Mouse (Mus musculus) intestine, embryonic 14.5 days (tissue): ENCODE measurements around the gene Tenm3. TPM values are rescaled to one million over a fixed set of nuclear protein-coding genes. Genes with fewer than 3 reads are reported as not detected.
"Not testable (repeated sequence)": the region's sequence is repeated elsewhere in the genome, so short reads cannot be mapped to it uniquely, and the experiment has no call there.

ENCODE experiments used
- ATAC-seq: fragments of 200-750 bp; cut with Nextera tagmentation; replicated peaks from 2 replicates; pipeline ENCODE4 v1.8.0; 2017; ENCODE audit warnings: low read depth, moderate number of reproducible peaks, moderate TSS enrichment, moderate library complexity; ENCODE audit not compliant: low FRiP score, low TSS enrichment
- DNase-seq: peaks from one replicate; pipeline ENCODE4 v3.0.0-alpha.2; 2018; ENCODE audit warnings: low spot score
- H3K27ac ChIP-seq: fragments of 300-500 bp; sonication (generic); 2 replicates; pipeline ENCODE4 v1.5.1; 2014; ENCODE audit warnings: low read depth, mild to moderate bottlenecking, control low read depth
- H3K27me3 ChIP-seq: fragments of 300-500 bp; sonication (generic); replicated peaks from 2 replicates; pipeline ENCODE4 v1.6.1; 2014; ENCODE audit warnings: low read length, control low read depth; ENCODE audit not compliant: control insufficient read depth, insufficient read depth
- H3K36me3 ChIP-seq: fragments of 300-500 bp; sonication (generic); 2 replicates; pipeline ENCODE4 v1.6.1; 2014; ENCODE audit warnings: low read length, control low read depth; ENCODE audit not compliant: control insufficient read depth, insufficient read depth
- H3K4me1 ChIP-seq: fragments of 300-500 bp; sonication (generic); replicated peaks from 2 replicates; pipeline ENCODE4 v1.6.1; 2014; ENCODE audit warnings: low read length, control low read depth, mixed read lengths; ENCODE audit not compliant: control insufficient read depth, insufficient read depth
- H3K4me2 ChIP-seq: fragments of 300-500 bp; sonication (generic); 2 replicates; pipeline ENCODE4 v1.6.1; 2014; ENCODE audit warnings: low read length
- H3K4me3 ChIP-seq: fragments of 300-500 bp; sonication (generic); 2 replicates; pipeline ENCODE4 v1.5.1; 2014; ENCODE audit warnings: low read depth, low read length, control low read depth, mixed read lengths
- H3K9ac ChIP-seq: fragments of 300-500 bp; sonication (generic); 2 replicates; pipeline ENCODE4 v1.6.1; 2014; ENCODE audit warnings: mild to moderate bottlenecking, low read length
- H3K9me3 ChIP-seq: fragments of 300-500 bp; sonication (generic); 2 replicates; pipeline ENCODE4 v1.6.1; 2016; ENCODE audit warnings: low read length, control low read depth; ENCODE audit not compliant: control insufficient read depth
- WGBS: fragments of 180-500 bp; shearing (Covaris S2); extraction: QIAGEN DNeasy Blood & Tissue Kit; methylation state at CpG from one replicate; pipeline ENCODE4 v1.1.7; 2014; 5-methylcytosine and 5-hydroxymethylcytosine counted together
- polyA plus RNA-seq: library from polyadenylated mRNA; unstranded; fragments of >200 nt; fragmentation: Nextera tagmentation; extraction: Ambion mirVana; gene quantifications from 2 replicates; pipeline ENCODE4 v1.2.1, GENCODE M21; 2014

The Tenm3 gene
- polyA plus RNA-seq, 1 experiment from 2014 or later = 32.1 TPM

- Histone ChIP-seq H3K4me3 (no peak overlapping the region), H3K9ac (no peak overlapping the region), H3K9me3 (no peaks in the 10 kb centered on the region), H3K27me3 (no peaks in the 10 kb centered on the region), H3K36me3 (no peaks in the 10 kb centered on the region), H3K27ac (no peak overlapping the region), H3K4me1 (no peaks in the 10 kb centered on the region), H3K4me2 (no peak overlapping the region)
- no peak for DNase-seq
- 96% methylated on average over 9 of the region's 9 CpGs for WGBS
- ATAC-seq = no peak
Observed at GRCm38 (mm10) chr8:48195971-48196370, 647.8 kb downstream of the Tenm3 start.

GRCm38 (mm10) chr8:48188586-48188985 is 655.2 kb downstream of the Tenm3 start:
- ATAC-seq = no peak
- DNase-seq = no peak
- H3K4me2 ChIP-seq = no peak overlapping the region
- no peak overlapping the region for H3K4me3 ChIP-seq
- H3K27ac ChIP-seq = no peak overlapping the region
- 97% methylated on average over 12 of the region's 12 CpGs for WGBS
- H3K27me3 ChIP-seq = no peaks in the 10 kb centered on the region
- H3K9ac ChIP-seq = no peak overlapping the region
- no peaks in the 10 kb centered on the region for H3K9me3 ChIP-seq
- H3K36me3 ChIP-seq = no peaks in the 10 kb centered on the region
- H3K4me1 ChIP-seq = no peaks in the 10 kb centered on the region

GRCm38 (mm10) chr8:48183758-48184157 is 660.0 kb downstream of the Tenm3 start:
- Histone ChIP-seq H3K4me2 (no peak overlapping the region), H3K9me3 (no peaks in the 10 kb centered on the region), H3K4me3 (no peak overlapping the region), H3K36me3 (no peaks in the 10 kb centered on the region), H3K27ac (no peak overlapping the region), H3K9ac (no peak overlapping the region), H3K4me1 (no peaks in the 10 kb centered on the region), H3K27me3 (no peaks in the 10 kb centered on the region)
- 85% methylated on average over 7 of the region's 7 CpGs for WGBS
- DNase-seq = no peak
- ATAC-seq = no peak

GRCm38 (mm10) chr8:48181000-48181399 is 662.8 kb downstream of the Tenm3 start:
- Histone ChIP-seq H3K9ac (no peak overlapping the region), H3K27me3 (no peaks in the 10 kb centered on the region), H3K4me1 (no peaks in the 10 kb centered on the region), H3K27ac (no peak overlapping the region), H3K4me2 (no peak overlapping the region), H3K9me3 (no peaks in the 10 kb centered on the region), H3K36me3 (no peaks in the 10 kb centered on the region), H3K4me3 (no peak overlapping the region)
- no peak for DNase-seq
- WGBS = 94% methylated on average over 3 of the region's 3 CpGs
- no peak for ATAC-seq

GRCm38 (mm10) chr8:48180146-48180545 is 663.6 kb downstream of the Tenm3 start:
- H3K4me3 ChIP-seq, H3K36me3 ChIP-seq, H3K27ac ChIP-seq, H3K27me3 ChIP-seq, H3K4me1 ChIP-seq, DNase-seq, ATAC-seq, H3K9ac ChIP-seq, H3K9me3 ChIP-seq, H3K4me2 ChIP-seq: not testable (repeated sequence)
- 85% methylated on average over 9 of the region's 9 CpGs for WGBS

GRCm38 (mm10) chr8:48178993-48179392 is 664.8 kb downstream of the Tenm3 start:
- H3K4me1 ChIP-seq = no peaks in the 10 kb centered on the region
- H3K4me2 ChIP-seq = no peak overlapping the region
- no peak overlapping the region for H3K9ac ChIP-seq
- no peaks in the 10 kb centered on the region for H3K9me3 ChIP-seq
- no peak overlapping the region for H3K27ac ChIP-seq
- no peak overlapping the region for H3K4me3 ChIP-seq
- DNase-seq (no peak), ATAC-seq (no peak)
- no peaks in the 10 kb centered on the region for H3K36me3 ChIP-seq
- H3K27me3 ChIP-seq = no peaks in the 10 kb centered on the region
- WGBS = 67% methylated on average over 4 of the region's 4 CpGs

GRCm38 (mm10) chr8:48177876-48178275 is 665.9 kb downstream of the Tenm3 start:
- WGBS = 100% methylated on average over 1 of the region's 1 CpGs
- Histone ChIP-seq H3K4me2 (no peak overlapping the region), H3K9ac (no peak overlapping the region), H3K9me3 (no peaks in the 10 kb centered on the region), H3K36me3 (no peaks in the 10 kb centered on the region), H3K4me1 (no peaks in the 10 kb centered on the region), H3K4me3 (no peak overlapping the region), H3K27ac (no peak overlapping the region), H3K27me3 (no peaks in the 10 kb centered on the region)
- ATAC-seq (no peak), DNase-seq (no peak)
